Mouse (Mus musculus) lung, adult 2 months (tissue): ENCODE measurements around the gene P4ha3.

Experiments used
- CTCF ChIP-seq: fragments of 200-500 bp; IDR thresholded peaks from 2 replicates; pipeline ENCODE4 v1.5.1; 2011; ENCODE audit warnings: mild to moderate bottlenecking, low read length, control low read depth; ENCODE audit not compliant: insufficient read depth
- POLR2A ChIP-seq: fragments of 200-500 bp; IDR thresholded peaks from 2 replicates; pipeline ENCODE4 v1.6.1; 2011; ENCODE audit warnings: low read depth, mild to moderate bottlenecking, control low read depth, low read length, borderline replicate concordance; ENCODE audit errors: extremely low read depth

DNA sequence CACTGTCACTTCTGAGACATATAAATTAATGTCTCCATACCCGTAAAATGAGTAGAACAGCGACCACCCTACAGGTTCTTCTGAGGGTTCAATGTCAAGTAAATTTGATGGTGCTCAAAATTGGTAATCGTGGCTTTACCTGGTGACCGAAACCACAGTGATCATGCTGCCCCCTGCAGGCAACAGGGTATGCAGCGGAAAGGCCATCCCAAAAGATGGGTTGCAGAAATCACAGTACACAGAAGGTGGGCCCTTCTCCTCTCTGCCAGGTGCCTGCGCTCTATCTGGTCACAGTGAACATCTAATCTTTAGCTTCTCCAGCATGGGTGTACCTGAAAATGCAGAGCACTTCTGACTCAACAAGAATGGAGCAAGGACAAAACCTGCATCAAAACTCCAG is 40.2 kb downstream of the P4ha3 start:
- peak; percentile 82 for TF ChIP-seq CTCF
- no peak for TF ChIP-seq POLR2A
